Mouse (Mus musculus) heart, postnatal 14 days (tissue): ENCODE data around the gene Umps. TPM values are rescaled to one million over a fixed set of nuclear protein-coding genes. Genes with fewer than 3 reads are reported as not detected.

ENCODE experiments used
- DNase-seq, 2 experiments: peaks; one replicate each; pipeline ENCODE4 v3.0.0; 2021 to 2022
- intact Hi-C: fragments of 180-260 bp; cut with DNase I; formaldehyde crosslinking; loops from one replicate; pipeline ENCODE4 v1.15.1; 2025
- total RNA-seq, 2 experiments: library from RNA; stranded (reverse); gene quantifications; 2 replicates each; pipeline ENCODE4 v1.2.3; 2021

Umps gene
- total RNA-seq, 2 experiments from 2014 or later, result 9.2 TPM

DNA sequence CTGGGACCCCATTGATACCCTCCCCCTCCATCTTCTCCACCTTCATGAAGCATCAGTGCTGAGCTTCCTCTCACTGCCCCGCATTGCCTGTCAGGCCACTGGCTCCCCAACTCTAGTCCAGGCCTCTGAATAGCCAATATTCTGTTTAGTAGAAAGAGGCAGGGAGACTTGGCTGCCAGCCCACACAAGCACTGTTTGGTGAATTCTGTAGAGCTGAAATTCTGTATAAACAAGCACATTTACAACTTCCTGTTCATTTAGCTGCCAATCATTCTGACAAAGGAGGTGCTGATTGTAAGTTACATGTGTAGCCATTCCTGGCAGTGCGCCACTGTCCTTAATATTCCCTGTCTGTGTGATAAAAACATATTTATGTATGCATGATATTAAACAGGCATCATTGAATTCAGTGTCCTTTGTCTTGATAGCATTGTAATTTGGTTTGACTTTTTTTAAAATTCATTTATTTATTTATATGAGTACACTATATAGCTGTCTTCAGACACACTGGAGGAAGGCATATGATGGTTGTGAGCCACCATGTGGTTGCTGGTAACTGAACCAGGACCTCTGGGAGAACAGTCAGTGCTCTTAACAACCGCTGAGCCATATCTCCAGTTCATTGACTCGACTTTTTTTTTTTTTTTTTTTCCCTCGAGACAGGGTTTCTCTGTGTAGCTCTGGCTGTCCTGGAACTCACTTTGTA is 32.0 kb downstream of the Umps start:
- peak; percentile 49 to 53 for DNase-seq
- intact Hi-C loops, result no loop called here

DNA sequence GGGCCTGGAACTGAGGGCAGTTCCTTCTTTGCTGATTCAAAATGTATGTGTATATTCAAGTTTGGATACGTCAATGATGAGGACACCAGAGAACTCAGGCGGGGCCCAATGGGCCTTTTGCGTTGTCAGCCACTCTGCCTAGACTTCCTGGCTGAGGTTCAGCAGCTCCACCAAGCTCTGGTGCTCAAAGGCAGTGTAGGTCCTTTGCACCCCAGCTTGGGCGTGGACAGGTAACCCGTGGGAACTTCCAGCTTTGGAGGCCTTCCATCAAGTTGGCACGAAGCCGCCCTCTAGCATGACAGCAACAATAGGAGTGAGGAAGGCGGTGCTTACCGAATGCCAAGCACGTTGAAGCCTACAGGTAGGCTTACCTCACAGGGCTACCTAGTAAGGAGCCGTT is 33.4 kb downstream of the Umps start:
- DNase-seq, result no peak
- intact Hi-C loops, result no loop called here

DNA sequence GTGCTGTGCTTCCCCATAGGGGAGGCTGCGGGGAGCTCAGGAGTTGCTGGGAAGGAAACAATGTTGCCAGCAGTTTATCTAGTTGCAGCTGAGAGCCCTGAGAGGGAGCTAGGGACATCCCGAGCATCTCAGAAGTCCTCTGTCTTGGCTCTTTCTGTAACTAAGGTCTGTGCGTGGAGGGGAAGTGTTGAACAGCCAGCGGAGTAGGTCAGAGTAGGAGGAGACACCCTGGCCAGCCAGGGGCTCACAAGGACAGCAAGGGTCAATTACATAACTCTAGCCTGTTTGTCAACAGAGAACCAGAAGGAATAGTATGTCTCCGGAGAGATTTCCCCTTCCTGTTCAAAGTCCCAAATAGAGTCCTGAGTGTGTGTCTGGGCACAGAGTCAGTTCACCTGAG is 34.7 kb downstream of the Umps start:
- intact Hi-C loops, result no loop called here
- no peak for DNase-seq

- intact Hi-C loops, result no loop called here
- DNase-seq, result no peak
Observed at GRCm38 (mm10) chr16:33931682-33932081, 35.2 kb downstream of the Umps start.

- peak; percentile 60 to 72 for DNase-seq
- intact Hi-C loops, result no loop called here
Observed at GRCm38 (mm10) chr16:33930785-33931184, 36.1 kb downstream of the Umps start.

GRCm38 (mm10) chr16:33928788-33929462 is 37.9 kb downstream of the Umps start:
- no peak for DNase-seq
- intact Hi-C loops, result no loop called here

DNA sequence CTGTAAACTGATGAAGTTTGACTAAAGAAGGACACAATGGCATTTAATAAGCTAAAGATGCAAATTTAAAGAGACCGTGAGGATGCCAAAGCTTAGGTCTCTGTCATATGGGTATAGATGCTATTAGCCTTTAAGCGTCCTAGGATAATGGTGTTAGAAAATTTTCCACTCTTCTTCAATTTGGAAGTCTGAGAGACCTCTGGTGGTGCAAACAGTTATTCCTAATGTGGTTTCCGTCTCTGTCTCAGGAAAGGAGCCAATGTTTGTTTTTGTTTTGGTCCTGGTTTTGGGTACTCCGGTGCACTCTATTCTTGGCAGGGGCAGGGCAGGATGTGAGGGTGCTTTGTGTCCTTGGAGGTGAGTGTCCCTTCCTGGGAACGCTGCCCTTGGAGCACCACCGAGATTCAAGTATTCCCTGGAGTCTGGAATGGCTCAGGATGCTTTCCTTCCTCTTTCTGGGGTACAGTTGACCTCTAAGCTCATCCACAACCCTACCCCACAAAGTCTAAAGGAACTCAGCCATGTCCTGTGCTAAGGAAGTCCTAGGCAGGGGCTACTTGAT is 39.5 kb downstream of the Umps start:
- no peak for DNase-seq
- intact Hi-C loops, result no loop called here

DNA sequence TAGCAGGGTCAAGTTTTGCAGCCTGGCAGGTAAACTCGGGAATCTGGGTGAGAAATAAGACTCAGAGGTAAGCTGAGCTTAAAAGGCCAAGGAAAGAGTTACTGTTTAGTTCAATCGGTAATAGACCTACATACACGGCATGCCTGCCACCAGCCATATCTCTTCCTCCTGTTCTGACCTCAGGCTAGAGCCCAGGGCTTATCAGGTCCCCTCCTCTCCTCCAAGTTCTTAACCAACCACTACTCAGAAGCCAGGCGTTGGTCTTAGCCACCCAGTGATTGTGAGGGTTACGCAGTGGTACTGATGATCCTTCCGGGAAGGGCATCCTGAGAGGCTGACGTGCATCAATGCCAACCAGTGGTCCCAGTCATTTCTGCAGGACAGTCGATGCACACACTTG is 43.1 kb downstream of the Umps start:
- intact Hi-C loops, result no loop called here

GRCm38 (mm10) chr16:33923001-33923316 is 43.9 kb downstream of the Umps start:
- no peak for DNase-seq
- intact Hi-C loops, result no loop called here

More for the DNA sequence above, 43.1 kb downstream of the Umps start:
- DNase-seq, result no peak

DNA sequence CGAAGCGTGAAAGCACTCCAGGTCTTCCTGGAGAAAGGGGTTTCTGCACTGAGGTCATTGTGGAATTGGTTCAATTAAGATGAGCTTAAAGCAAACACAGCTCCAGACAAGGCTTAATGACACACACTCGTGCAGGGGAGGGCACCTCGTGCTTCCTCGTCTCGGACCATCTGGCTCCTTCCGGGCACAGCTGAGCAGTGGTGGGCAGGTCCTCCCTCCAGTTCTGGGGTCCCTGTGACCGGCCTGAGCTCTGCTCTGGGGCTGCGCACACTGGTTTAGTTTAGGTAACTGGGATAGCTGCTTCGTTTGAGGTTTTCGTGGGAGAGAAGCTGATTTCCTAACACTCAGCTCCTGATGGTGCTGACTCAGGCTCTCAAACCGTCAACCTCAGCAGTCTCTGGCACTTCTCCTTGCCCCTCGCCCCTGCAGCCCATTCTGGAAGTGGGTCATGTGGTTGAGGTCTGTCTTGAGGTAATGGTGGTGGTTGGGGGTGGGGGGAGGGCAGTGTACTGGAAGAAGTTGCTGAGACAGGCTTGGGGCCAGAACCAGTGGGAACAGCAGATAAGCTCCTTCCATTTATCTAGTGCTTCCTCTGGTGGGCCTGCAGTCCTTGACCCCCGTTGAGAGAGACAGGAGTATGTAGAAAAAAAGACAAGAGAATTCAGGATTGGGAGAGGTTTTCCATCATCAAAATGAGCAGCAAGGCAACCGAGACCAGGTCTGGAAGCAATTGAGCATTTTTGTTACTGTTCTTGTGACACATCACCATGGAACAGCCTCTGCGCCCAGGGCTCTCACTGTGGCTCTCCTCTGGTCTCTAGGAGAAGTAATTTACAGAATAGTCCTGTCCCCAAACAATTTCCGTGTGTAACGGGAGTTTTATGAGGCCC is 44.5 kb downstream of the Umps start:
- no peak for DNase-seq
- intact Hi-C loops, result no loop called here

DNA sequence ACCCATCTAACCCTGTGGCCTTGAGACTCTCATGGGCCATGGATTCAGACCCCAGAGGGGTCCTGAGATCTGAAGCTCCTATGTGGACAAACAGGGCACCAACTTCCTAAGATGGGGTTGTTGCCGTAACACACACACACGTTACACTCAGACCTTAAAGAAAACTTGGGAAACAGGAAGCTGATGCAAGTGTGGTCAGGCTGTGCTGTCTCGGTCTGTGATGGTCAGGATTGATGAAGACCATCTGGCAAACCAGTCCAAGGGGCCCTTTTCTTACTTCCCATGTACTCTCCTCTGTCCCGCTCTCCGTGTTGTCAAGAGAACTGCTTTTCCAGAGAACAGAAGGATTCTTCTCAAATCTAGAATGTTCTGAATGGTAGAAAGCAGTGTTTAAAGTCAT is 45.3 kb downstream of the Umps start:
- intact Hi-C loops, result loop anchor here (2.0 kb wide), 1 partner anchor 23 kb away; no protein-coding TSS in a partner anchor

DNA sequence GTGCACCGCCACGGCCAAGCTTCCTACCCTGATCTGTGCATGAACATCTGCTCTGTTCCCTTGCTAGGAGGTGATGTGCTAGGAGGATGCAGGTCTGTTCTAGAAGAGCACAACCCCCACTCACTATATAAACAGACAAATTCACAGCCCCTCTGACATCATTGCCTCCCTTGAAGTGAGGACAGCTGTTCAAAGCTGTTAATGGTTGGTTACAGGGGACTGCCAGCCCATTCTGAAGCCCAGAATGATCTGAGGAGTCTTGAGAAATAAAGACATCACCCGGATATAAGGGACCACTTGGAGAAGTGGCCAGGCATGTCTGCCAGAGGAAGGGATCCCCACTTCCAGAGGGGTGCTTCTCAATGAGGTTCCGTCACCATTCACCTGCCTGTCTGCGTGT is 48.9 kb downstream of the Umps start:
- intact Hi-C loops, result no loop called here
- no peak for DNase-seq

More for the DNA sequence above, 45.3 kb downstream of the Umps start:
- DNase-seq, result no peak

DNA sequence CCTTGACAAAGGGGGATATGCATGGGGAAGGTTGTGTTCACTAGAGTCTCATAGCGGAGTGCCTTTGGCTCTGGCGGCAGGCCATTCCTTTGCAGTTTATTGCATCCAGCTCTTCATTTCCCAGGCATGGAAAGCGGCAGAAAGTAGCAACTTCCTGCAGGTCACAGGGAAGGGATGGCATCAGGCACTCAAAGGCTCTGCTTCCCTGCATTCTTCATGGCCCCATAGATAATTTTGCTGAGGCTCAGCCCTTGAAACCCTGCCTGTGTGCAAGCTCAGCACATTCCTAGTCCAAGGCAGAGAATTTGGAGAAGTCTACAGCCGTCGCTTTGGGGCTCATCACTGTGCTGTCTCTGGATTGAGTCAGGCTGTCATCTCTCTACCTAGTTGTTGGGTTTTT is 49.4 kb downstream of the Umps start:
- no peak for DNase-seq
- intact Hi-C loops, result no loop called here

DNA sequence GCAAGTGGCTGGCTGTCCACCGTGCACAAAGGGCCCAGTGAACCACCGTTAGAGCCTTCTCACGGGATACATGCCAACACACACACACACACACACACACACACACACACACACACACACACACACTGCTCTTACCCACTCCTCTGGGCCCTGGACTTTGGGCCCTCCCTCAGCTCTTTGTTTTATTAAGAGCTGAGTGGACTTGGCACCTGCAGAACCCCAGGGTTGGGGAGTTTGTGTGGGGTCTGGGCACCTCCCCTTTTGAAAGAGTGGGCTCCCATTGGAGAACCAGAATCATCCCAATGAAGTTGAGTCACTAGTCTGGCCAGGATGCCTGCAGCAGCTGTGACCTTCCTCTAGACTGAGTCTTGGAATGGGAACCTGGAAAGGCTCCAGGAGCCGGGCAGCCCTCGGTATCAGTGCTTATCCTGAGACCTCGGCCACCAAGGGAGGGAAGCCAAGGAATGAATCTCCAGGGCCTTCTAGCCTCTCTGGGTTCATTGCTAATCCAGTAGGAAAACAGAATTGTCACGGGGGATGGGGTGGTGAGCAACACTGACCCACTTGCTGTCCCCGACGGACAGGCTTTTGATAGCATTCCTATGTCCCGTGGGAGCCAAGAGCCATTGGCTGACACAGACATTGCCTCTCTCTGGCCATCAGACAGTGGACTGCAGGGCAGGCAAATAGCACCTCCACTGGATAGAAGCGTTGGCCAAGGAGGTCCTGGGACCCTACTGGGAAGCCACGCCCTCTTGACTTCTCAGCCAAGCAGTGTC is 50.2 kb downstream of the Umps start:
- intact Hi-C loops, result no loop called here
- peak; percentile 81 to 86 for DNase-seq

- intact Hi-C loops, result no loop called here
- DNase-seq, result no peak
Observed at GRCm38 (mm10) chr16:33914997-33915396, 51.8 kb downstream of the Umps start.

DNA sequence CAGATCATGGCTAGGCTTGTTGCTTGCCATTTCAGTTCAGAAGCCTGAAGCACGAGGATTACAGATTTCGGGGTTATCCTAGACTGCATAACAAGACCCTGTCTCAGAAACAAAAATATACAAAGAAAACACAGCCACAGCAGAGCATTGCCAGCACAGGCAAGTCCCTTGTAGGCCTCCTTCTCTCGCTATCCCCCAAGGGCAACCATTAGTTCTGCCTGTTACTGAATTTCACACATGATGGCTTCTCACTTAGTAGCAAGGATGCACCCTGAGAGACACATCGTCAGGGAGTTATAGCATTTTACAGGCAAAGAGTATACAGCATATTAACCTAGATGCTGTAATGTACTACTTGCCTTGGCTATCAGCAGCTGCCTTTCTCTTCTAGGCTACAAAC is 58.6 kb downstream of the Umps start:
- intact Hi-C loops, result no loop called here
- no peak for DNase-seq
